Mouse (Mus musculus): Measurements from ENCODE around the gene Ogfr.

Gene Ogfr

DNA sequence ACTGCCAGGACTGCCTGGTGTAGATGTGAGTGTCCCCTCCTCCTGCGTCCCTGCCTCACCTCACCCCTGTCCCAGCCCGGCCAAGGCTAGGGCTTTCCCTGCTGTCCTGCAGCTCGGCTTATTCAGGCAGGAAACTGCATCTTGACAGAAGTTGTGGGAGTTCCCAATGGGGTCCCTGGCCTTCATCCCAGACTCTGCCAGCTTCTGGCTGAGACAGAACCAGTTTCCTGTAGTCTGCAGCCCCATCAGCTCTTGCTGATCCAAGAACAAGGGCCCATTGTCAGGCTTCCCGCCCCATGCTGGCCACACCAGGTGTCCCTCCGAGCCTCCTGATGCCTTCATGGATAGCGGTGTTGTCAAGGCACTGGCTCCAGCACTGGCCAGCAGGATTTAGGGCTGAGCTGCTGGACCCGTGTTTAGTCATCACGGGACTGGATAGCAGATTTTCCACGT lies 11.6 kb downstream of the Ogfr start:
- DNase-seq (ENCODE audit: low spot score in 2 of 2) = no peak

DNA sequence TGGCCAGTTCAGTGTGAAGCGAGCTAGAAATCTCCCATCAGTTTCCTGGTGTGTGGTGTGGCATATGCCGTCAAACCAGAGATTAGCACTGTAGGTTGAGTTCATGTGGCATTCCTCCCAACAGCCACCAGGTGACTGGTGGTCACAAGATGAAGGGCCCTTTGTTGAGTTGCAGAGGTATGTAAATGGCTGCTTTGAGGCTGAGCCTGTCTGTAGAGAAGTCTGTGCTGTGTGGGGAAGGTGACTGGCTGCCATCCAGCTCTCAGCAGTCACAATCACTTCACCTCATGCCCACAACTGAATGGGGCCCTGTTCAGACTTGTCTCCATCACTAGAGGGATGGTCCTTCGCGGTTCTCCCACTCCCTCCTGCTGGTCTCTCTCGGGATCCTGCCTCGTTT lies 15.7 kb downstream of the Ogfr start:
- no peak for DNase-seq (ENCODE audit: low spot score in 2 of 2)

DNA sequence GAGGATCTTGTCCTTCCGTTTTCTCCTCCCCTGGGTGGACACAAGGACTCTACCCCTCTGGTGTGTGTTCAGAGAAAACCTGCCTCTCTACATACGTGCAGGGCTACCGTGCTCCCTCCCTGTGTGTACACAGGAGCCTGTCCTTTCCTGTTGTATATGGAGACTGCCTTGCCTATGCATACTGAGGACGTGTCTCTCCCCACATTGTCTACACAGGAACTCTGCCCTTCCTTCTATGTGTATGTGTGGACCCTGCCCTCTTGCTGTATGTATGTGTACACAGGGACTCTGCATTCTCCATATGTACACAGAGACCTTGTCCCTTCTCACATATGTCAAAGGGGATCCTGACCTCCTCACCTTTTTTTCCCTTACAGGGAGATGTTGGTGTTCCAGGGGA lies 21.2 kb downstream of the Ogfr start:
- no peak for DNase-seq (ENCODE audit: low spot score in 2 of 2)

DNA sequence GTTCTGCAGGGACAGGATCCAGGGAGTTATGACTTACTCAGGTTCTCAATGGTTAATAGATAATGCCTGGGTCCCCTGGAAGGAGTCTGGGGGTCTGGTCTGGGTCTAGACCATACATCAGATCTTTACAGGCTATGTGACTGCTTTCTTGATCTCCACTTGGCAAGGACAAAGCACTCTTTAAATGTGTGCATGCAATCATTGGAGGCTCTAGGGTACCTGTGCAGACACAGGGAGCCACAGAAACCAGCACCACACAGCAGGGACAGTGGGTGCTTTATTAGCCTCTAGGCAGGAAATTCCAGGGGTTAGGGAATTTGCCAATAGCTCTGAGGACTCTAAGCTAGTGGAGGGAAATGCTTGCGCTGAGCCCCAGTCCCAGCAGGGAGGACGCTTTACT lies 22.8 kb downstream of the Ogfr start:
- DNase-seq (ENCODE audit: low spot score in 2 of 2) = no peak

DNA sequence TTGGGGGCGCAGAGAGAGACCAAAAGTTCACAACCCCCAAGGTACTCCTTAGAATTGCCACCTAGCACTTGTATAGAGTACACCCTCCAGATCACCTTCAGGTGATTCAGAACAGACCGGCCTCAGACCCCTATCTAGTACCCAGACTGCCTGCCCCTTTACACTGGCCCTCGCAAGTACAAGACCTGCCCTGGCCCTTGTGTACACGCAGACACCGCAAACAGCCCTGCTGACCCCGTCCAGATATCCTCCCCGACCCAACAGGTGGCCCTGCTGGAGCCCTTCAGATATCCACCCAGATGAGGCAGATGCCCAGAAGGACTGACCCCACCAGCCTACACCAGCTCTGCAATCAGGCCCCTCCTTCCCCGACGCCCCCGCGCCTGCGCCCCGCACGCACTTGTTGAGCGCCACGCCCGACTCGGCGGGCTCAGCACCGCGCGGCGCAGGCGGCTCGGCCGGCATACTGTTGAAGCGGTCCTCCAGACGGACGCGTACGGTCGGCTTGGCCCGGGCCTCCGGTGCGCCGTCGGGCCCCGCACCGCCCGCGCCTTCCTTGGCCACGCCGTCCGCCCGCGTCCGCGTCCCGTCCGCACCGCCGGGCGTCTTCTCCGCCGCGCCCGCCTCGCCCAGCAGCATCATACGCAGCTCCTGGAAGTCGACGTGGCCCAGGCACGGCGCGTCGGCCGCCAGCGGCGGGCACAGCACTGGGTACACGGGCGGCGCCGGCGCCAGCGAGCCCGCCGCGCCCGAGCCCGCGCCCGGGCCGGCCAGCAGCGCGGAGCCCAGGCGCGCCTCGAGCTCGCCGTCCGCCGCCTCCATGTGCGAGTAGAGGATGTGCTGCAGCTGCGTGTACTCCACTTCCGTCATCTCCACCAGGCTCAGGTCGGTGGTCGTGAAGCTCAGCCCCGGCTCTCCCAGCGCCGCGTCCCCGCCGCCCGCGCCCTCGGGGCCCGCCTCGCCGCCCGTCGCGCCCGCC lies 52.8 kb downstream of the Ogfr start:
- no peak for DNase-seq (ENCODE audit: low spot score in 2 of 2)

DNA sequence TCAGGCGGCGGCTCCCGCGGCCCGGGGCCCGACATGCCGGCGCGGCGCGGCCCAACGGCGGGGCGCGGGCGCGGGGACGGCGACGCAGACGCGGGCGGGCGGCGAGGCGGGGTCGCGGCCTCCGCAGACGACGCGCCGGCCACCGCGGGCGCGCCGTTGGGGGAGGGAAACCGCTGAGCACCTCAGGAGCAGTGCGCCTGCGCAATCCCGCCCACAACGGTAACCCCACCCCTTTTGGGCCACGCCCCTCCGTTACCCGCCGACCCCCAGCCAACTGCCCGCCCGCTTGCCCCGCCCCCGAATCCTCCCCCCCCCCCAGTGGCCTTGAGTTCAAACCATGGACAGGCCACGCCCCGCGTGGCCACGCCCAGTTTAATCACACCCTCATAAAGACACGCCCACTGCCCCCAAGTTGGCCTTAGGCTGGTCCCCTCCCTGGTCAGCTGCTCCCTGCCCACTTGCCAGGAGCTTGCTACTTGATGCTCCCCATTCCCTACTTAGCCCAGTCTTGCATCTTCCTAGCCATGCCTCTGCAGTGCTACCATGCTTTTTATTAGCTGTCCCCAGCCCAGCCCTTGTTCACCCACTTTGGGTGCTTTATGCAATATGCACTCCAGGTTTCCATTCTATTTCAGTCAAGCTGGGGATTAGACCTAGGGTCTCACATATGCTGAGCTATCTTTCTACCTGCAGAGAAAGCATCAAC lies 53.7 kb downstream of the Ogfr start, which contains the start of gene Tcfl5:
Tcfl5 (minus strand) TSS at position 154 of the 706 bp plus-strand sequence.
- DNase-seq (ENCODE audit: low spot score in 2 of 2) = no peak

DNA sequence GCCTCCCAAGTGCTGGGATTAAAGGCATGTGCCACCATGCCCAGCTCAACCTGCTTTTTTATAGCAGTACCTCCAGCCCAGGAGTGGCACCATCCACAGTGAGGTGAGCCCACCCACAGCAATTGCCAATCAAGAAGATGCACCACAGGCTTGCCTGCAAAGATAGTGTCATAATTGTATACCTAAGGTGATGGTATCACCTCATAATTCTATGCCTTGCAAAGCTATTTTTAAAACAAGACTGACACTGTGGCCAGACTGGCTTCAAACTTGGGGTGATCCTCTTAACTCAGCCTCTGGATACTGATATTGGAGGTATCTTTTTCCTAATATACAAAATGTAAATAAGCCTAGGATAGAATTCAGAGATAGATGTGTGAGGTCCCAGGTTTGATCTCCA lies 54.6 kb downstream of the Ogfr start:
- no peak for DNase-seq (ENCODE audit: low spot score in 2 of 2)

Measured in frontal cortex, postnatal 25 days (tissue).